Mouse (Mus musculus): Measurements from ENCODE around the gene Disc1.

Gene Disc1

GRCm38 (mm10) chr8:125175661-125176060, 121.7 kb downstream of the Disc1 start:
- in situ Hi-C loops (cut with MboI, MseI) = no loop called here

- in situ Hi-C loops (cut with MboI, MseI) = no loop called here
Measured at GRCm38 (mm10) chr8:125177091-125177490, 123.1 kb downstream of the Disc1 start.

- in situ Hi-C loops (cut with MboI, MseI) = no loop called here
Measured at GRCm38 (mm10) chr8:125177958-125178357, 124.0 kb downstream of the Disc1 start.

GRCm38 (mm10) chr8:125183548-125184451, 129.8 kb downstream of the Disc1 start:
- in situ Hi-C loops (cut with MboI, MseI) = loop anchor here (5.0 kb wide), 1 partner anchor 689 kb away; no protein-coding TSS in a partner anchor

GRCm38 (mm10) chr8:125184452-125184817, 130.4 kb downstream of the Disc1 start:
- in situ Hi-C loops (cut with MboI, MseI) = loop anchor here (5.0 kb wide), 1 partner anchor 688 kb away; no protein-coding TSS in a partner anchor

GRCm38 (mm10) chr8:125184881-125185280, 130.9 kb downstream of the Disc1 start:
- in situ Hi-C loops (cut with MboI, MseI) = loop anchor here (5.0 kb wide), 1 partner anchor 687 kb away; no protein-coding TSS in a partner anchor

GRCm38 (mm10) chr8:125187044-125187443, 133.0 kb downstream of the Disc1 start:
- in situ Hi-C loops (cut with MboI, MseI) = no loop called here

- in situ Hi-C loops (cut with MboI, MseI) = no loop called here
Measured at GRCm38 (mm10) chr8:125193701-125194100, 139.7 kb downstream of the Disc1 start.

- in situ Hi-C loops (cut with MboI, MseI) = no loop called here
Measured at GRCm38 (mm10) chr8:125195121-125195520, 141.1 kb downstream of the Disc1 start.

GRCm38 (mm10) chr8:125196573-125197094, 142.6 kb downstream of the Disc1 start:
- in situ Hi-C loops (cut with MboI, MseI) = no loop called here

- in situ Hi-C loops (cut with MboI, MseI) = no loop called here
Measured at GRCm38 (mm10) chr8:125197341-125198002, 143.5 kb downstream of the Disc1 start.

- in situ Hi-C loops (cut with MboI, MseI) = no loop called here
Measured at GRCm38 (mm10) chr8:125198420-125199196, 144.6 kb downstream of the Disc1 start.

GRCm38 (mm10) chr8:125199197-125199939, 145.4 kb downstream of the Disc1 start:
- in situ Hi-C loops (cut with MboI, MseI) = no loop called here

- in situ Hi-C loops (cut with MboI, MseI) = no loop called here
Measured at GRCm38 (mm10) chr8:125200273-125200863, 146.4 kb downstream of the Disc1 start.

- in situ Hi-C loops (cut with MboI, MseI) = no loop called here
Measured at GRCm38 (mm10) chr8:125201650-125202049, 147.7 kb downstream of the Disc1 start.

- in situ Hi-C loops (cut with MboI, MseI) = no loop called here
Measured at GRCm38 (mm10) chr8:125203016-125203415, 149.0 kb downstream of the Disc1 start.

- in situ Hi-C loops (cut with MboI, MseI) = no loop called here
Measured at GRCm38 (mm10) chr8:125205556-125205955, 151.6 kb downstream of the Disc1 start.

- in situ Hi-C loops (cut with MboI, MseI) = no loop called here
Measured at GRCm38 (mm10) chr8:125206391-125206790, 152.4 kb downstream of the Disc1 start.

GRCm38 (mm10) chr8:125206962-125207361, 153.0 kb downstream of the Disc1 start:
- in situ Hi-C loops (cut with MboI, MseI) = no loop called here

GRCm38 (mm10) chr8:125212619-125213167, 158.7 kb downstream of the Disc1 start:
- in situ Hi-C loops (cut with MboI, MseI) = no loop called here

Measured in T-helper 2 cell (primary cell).